Comparison of ENCODE assay signal across 8 mouse cellular contexts in genomic region chr5:139931947-139932540, GRCm38 (mm10). TPM values are rescaled to one million over a fixed set of nuclear protein-coding genes. Genes with fewer than 3 reads are reported as not detected.
DNase-seq lines count a peak whose midpoint lies in the region; ATAC-seq lines count a peak whose summit lies in the region.

No protein-coding gene starts in this region.

- no peak overlapping the region for H3K4me2 ChIP-seq in kidney, embryonic 16.5 days (replicated peaks; ENCODE audit: low read depth, low read length)
- H3K4me2 ChIP-seq in hindbrain, embryonic 15.5 days: peak overlapping the region; percentile 35
- H3K4me2 ChIP-seq in neural tube, embryonic 11.5 days (ENCODE audit: low read depth): no peak overlapping the region

- no peak overlapping the region for H3K4me3 ChIP-seq in kidney, embryonic 16.5 days (ENCODE audit: low read length)
- H3K4me3 ChIP-seq in hindbrain, embryonic 15.5 days: no peak overlapping the region
- no peak overlapping the region for H3K4me3 ChIP-seq in neural tube, embryonic 11.5 days (ENCODE audit: low read depth, low read length)

- H3K9me3 ChIP-seq in kidney, embryonic 16.5 days (ENCODE audit: low read length): no peaks in the 10 kb centered on the region
- H3K9me3 ChIP-seq in hindbrain, embryonic 15.5 days: no peaks in the 10 kb centered on the region
- H3K9me3 ChIP-seq in neural tube, embryonic 11.5 days (ENCODE audit: control insufficient read depth, low read length): no peaks in the 10 kb centered on the region

- no peaks in the 10 kb centered on the region for H3K36me3 ChIP-seq in kidney, embryonic 16.5 days (ENCODE audit: insufficient read depth, low read length)
- no peaks in the 10 kb centered on the region for H3K36me3 ChIP-seq in hindbrain, embryonic 15.5 days
- H3K36me3 ChIP-seq in neural tube, embryonic 11.5 days (ENCODE audit: control insufficient read depth, insufficient read depth, low read length): no peaks in the 10 kb centered on the region

- H3K9ac ChIP-seq in kidney, embryonic 16.5 days (replicated peaks; ENCODE audit: low read length): no peak overlapping the region
- H3K9ac ChIP-seq in hindbrain, embryonic 15.5 days: no peak overlapping the region
- no peak overlapping the region for H3K9ac ChIP-seq in neural tube, embryonic 11.5 days (ENCODE audit: low read length)

- H3K27ac ChIP-seq in kidney, embryonic 16.5 days (ENCODE audit: low read length): 0 out of 2 replicates have a peak overlapping the region, but pooled peaks have one; percentile 23
- H3K27ac ChIP-seq in hindbrain, embryonic 15.5 days (replicated peaks): peak overlapping the region; percentile 9; the same call in 1 of the 2 replicates
- H3K27ac ChIP-seq in neural tube, embryonic 11.5 days (ENCODE audit: low read depth, low read length): 0 out of 2 replicates have a peak overlapping the region, but pooled peaks have one; percentile 1

- H3K27me3 ChIP-seq in kidney, embryonic 16.5 days (ENCODE audit: insufficient read depth, low read length): no peaks in the 10 kb centered on the region; the same call in 1 of the 2 replicates
- peaks cover 3% of the 10 kb centered on the region; the same call in 1 of the 2 replicates for H3K27me3 ChIP-seq in hindbrain, embryonic 15.5 days
- H3K27me3 ChIP-seq in neural tube, embryonic 11.5 days (ENCODE audit: control insufficient read depth, insufficient read depth, low read length): no peaks in the 10 kb centered on the region

- DNase-seq in kidney, postnatal 25 days: no peak
- peak; percentile 27 for DNase-seq in ZHBTc4 (ENCODE audit: low read depth, low spot score)
- peak; percentile 64 for DNase-seq in neural tube, embryonic 11.5 days (ENCODE audit: low spot score)
- DNase-seq in cerebellum, postnatal 10 days: no peak
- no peak for DNase-seq in spleen, postnatal 4 days (ENCODE audit: low spot score in 2 of 2)
- no peak for DNase-seq in cerebellum, adult 11 months

- 28% methylated on average over 15 of the region's 15 CpGs for WGBS in kidney, embryonic 16.5 days
- WGBS in hindbrain, embryonic 15.5 days: 18% methylated on average over 15 of the region's 15 CpGs
- WGBS in neural tube, embryonic 11.5 days: 31% methylated on average over 15 of the region's 15 CpGs

- ATAC-seq in kidney, embryonic 16.5 days (ENCODE audit: low FRiP score, low TSS enrichment): peak; percentile 39
- ATAC-seq in hindbrain, embryonic 15.5 days (ENCODE audit: low FRiP score, low read depth): peak; percentile 73; the same call in 1 of the 2 replicates
- peak; percentile 66 for ATAC-seq in neural tube, embryonic 11.5 days (ENCODE audit: insufficient read depth, low FRiP score, low TSS enrichment)

- peaks cover 35% of the 10 kb centered on the region for H3K4me1 ChIP-seq in kidney, embryonic 16.5 days (ENCODE audit: insufficient read depth, low read length)
- H3K4me1 ChIP-seq in hindbrain, embryonic 15.5 days (replicated peaks): peaks cover 25% of the 10 kb centered on the region
- H3K4me1 ChIP-seq in neural tube, embryonic 11.5 days (ENCODE audit: control insufficient read depth, insufficient read depth, low read length): peaks cover 18% of the 10 kb centered on the region

RNA-seq across cellular contexts. Expression of gene Elfn1, which starts 24.3 kb away (rescaled TPM):
- polyA plus RNA-seq in kidney, embryonic 16.5 days (2015; fragmentation: Nextera tagmentation; extraction: Ambion mirVana): 0.24 and 0.37 TPM in 2 replicates
- polyA plus RNA-seq in hindbrain, embryonic 15.5 days (2015; fragmentation: Nextera tagmentation; extraction: Ambion mirVana): 2.8 and 3.9 TPM in 2 replicates
- 2.3 and 2.5 TPM in 2 replicates for polyA plus RNA-seq in neural tube, embryonic 11.5 days (2014; fragmentation: Nextera tagmentation; extraction: Ambion mirVana)

Comparison
In these comparisons a context has a peak if more than half of its experiments do, and no peak if none do; other contexts are left out.
1. DNase-seq: peak in ZHBTc4 (single experiment) and neural tube, embryonic 11.5 days (single experiment); none in kidney, postnatal 25 days (0 of 2), cerebellum, postnatal 10 days (0 of 2), spleen, postnatal 4 days (0 of 2) and cerebellum, adult 11 months (single experiment).
2. Peak in every context shown above with its lines, with median percentiles within 50 percentile points of each other: ATAC-seq and H3K27ac ChIP-seq.